Mouse (Mus musculus): ENCODE data around the gene Vmn1r72.
"Not testable (repeated sequence)": the region's sequence is repeated elsewhere in the genome, so short reads cannot be mapped to it uniquely, and the experiment has no call there.

The Vmn1r72 gene

GRCm38 (mm10) chr7:11680047-11680446 lies at the start of gene Vmn1r72:
Gene Vmn1r72 (minus strand): TSS chr7:11680147.
- DNase-seq, result not testable (repeated sequence)

- DNase-seq, result not testable (repeated sequence)
Measured at GRCm38 (mm10) chr7:11617082-11617481, 62.9 kb downstream of the Vmn1r72 start.
